Mouse (Mus musculus) lung, adult 2 months (tissue): Measurements from ENCODE around the gene Tnk1. TPM values are rescaled to one million over a fixed set of nuclear protein-coding genes. Genes with fewer than 3 reads are reported as not detected.

Experiments used
- DNase-seq: peaks from one replicate; pipeline ENCODE4 v3.0.0; 2022
- H3K4me1 ChIP-seq: fragments of 200-500 bp; 2 replicates; pipeline ENCODE4 v1.6.1; 2011; ENCODE audit warnings: low read length; ENCODE audit not compliant: control insufficient read depth, insufficient read depth
- H3K4me3 ChIP-seq: fragments of 200-500 bp; replicated peaks from 2 replicates; pipeline ENCODE3; 2011; ENCODE audit warnings: low read depth, mild to moderate bottlenecking, control low read depth, low read length; ENCODE audit errors: extremely low read depth
- CTCF ChIP-seq: fragments of 200-500 bp; IDR thresholded peaks from 2 replicates; pipeline ENCODE4 v1.5.1; 2011; ENCODE audit warnings: mild to moderate bottlenecking, low read length, control low read depth; ENCODE audit not compliant: insufficient read depth
- POLR2A ChIP-seq: fragments of 200-500 bp; IDR thresholded peaks from 2 replicates; pipeline ENCODE4 v1.6.1; 2011; ENCODE audit warnings: low read depth, mild to moderate bottlenecking, control low read depth, low read length, borderline replicate concordance; ENCODE audit errors: extremely low read depth
- WGBS: fragments of 180-500 bp; shearing (Covaris S2); methylation state at CpG from one replicate; pipeline ENCODE4 v1.1.7; 2018; 5-methylcytosine and 5-hydroxymethylcytosine counted together
- polyA plus RNA-seq: library from polyadenylated mRNA; depleted of rRNA; stranded (reverse); fragments of >200 nt; gene quantifications from 2 replicates; pipeline ENCODE4 v1.2.3, GENCODE M21; 2012; rRNA removed

The Tnk1 gene
- 14.4 and 17.4 TPM in 2 replicates for polyA plus RNA-seq

- Histone ChIP-seq H3K4me1 (peaks cover 6% of the 10 kb centered on the region), H3K4me3 (peak within 1 kb of the TSS; percentile 63)
- DNase-seq, result peak; percentile 66
- no peak for TF ChIP-seq CTCF
- peak; percentile 41; the same call in 1 of the 2 replicates for TF ChIP-seq POLR2A
- 31% methylated on average over 29 of the region's 30 CpGs for WGBS
Measured at GRCm38 (mm10) chr11:69858113-69858998, at the start of gene Tnk1. Gene Tnk1, minus strand, starts transcription at chr11:69858730.

DNA sequence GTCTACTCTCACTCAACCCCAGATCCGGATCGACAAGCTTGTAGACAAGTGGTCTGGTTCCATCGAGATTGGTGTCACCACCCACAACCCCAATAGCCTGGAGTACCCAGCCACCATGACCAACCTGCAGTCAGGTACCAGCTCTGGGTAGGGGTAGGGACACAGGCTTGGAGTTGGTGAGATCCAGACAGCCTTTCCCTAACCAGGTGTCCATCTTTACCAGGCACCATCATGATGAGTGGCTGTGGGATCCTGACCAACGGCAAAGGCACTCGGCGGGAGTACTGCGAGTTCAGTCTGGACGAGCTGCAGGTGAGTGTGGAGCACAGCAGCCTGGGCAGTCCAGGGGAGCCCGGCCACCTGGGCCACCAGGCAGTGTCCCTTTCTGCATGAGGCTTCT is 45.8 kb upstream of the Tnk1 start:
- WGBS, result 93% methylated on average over 9 of the region's 9 CpGs
- H3K4me1 ChIP-seq, result peaks cover 3% of the 10 kb centered on the region; the same call in 1 of the 2 replicates

GRCm38 (mm10) chr11:69902972-69903371 is 44.4 kb upstream of the Tnk1 start:
- Histone ChIP-seq H3K4me3 (no peak overlapping the region), H3K4me1 (peaks cover 3% of the 10 kb centered on the region; the same call in 1 of the 2 replicates)
- no peak for TF ChIP-seq CTCF
- 84% methylated on average over 13 of the region's 13 CpGs for WGBS
- no peak for DNase-seq

More for the DNA sequence above, 45.8 kb upstream of the Tnk1 start:
- H3K4me3 ChIP-seq, result no peak overlapping the region
- no peak for TF ChIP-seq CTCF
- no peak for TF ChIP-seq POLR2A
- DNase-seq, result no peak

DNA sequence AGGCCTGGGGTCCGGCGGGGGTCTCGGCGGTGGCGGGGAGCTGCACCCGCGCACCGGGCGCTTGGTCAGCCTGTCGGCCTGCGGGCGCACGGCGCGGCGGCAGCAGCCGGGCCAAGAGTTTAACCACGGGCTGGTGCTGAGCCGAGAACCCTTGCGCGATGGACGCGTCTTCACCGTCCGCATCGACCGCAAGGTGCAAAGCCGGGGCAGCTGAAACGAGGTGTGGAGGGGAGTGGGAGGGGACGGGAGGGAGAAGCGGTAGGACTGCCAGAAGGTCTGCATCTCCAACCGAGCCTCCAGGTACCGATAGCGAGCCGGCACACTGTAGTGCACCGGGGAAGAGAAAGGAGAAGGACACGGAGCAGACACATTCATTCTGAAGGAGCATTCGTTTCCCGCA is 43.5 kb upstream of the Tnk1 start:
- no peak for DNase-seq
- TF ChIP-seq POLR2A, result no peak
- no peak for TF ChIP-seq CTCF
- WGBS, result under 1% methylated on average over 39 of the region's 39 CpGs
- Histone ChIP-seq H3K4me3 (peak overlapping the region; percentile 77), H3K4me1 (peaks cover 3% of the 10 kb centered on the region; the same call in 1 of the 2 replicates)

DNA sequence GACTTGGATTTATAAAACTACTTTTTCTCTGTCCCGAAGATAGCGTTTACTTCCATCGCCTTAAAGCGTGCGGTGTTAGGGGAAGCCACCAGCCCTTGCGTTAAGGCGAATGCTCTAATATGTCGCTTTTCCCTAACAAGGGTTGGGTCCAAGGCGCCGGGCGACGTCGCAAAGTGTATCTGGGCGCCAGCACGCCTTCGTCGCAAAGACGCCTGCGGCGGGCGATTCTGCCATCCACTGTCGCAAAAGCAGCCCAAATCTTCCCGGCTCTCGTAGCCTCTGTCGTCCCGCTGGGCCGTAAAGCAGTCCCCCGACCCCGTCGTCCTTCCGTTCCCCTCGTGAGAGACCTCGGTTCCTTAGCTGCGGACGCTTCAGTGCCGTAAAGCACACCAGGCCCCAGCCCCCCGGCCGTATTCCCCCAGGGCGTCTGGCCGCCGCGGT is 42.9 kb upstream of the Tnk1 start:
- TF ChIP-seq CTCF (no peak), POLR2A (peak; percentile 89; the same call in 1 of the 2 replicates)
- under 1% methylated on average over 42 of the region's 42 CpGs for WGBS
- Histone ChIP-seq H3K4me3 (peak overlapping the region; percentile 77), H3K4me1 (peaks cover 3% of the 10 kb centered on the region; the same call in 1 of the 2 replicates)
- DNase-seq, result peak; percentile 91

DNA sequence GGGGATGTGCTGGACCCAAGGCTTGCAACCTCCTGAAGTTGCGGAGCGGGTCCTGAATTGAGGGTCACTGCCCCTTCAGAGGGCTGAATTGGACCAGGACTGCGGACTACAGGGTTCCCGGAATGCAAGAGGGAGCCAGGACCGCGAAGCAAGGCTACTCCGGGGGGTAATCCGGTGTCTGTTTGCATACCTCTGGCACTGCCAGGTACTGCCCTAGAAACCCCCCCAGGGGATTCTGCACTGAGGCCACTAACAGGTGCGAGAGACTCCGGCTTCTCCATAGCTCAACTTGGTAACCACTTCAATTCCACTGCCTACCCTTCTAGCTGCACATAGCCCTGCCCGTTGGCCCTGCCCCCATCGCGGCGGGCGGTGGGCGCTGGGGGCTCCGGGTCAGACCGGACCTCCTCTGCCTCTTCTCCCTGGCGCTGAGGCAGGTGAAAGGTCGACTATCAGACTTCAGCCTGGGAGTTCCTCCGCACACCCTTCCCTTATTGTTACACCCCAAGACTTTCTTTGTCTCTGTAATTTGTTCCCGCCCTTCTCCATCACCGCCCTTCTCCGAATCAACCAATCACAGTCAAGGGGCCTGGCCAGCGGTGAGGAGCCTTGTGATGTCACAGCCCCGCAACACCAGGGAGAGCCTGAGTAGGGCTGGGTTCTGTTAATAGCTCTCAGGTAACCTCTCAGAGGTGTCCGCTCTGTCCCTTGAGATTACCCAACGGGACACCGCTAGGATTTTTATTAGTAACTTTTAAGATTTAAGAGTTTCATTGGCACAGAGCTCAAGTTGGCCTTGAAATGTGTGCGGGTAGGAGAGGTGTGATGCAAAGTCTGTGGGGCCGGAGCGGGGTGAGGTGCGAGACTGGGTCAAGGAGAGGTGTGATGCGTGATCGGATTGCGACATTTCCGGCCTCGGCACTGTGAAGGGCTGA is 42.2 kb upstream of the Tnk1 start, which contains the start of the genes 2810408A11Rik and Neurl4:
Gene 2810408A11Rik (minus strand): TSS at position 517 of the 935 bp plus-strand sequence.
Gene Neurl4 (plus strand): TSS at position 602 of the 935 bp plus-strand sequence.
- no peak for TF ChIP-seq CTCF
- TF ChIP-seq POLR2A, result peak; percentile 74; the same call in 1 of the 2 replicates
- WGBS, result under 1% methylated on average over 38 of the region's 38 CpGs
- Histone ChIP-seq H3K4me3 (peak within 1 kb of the TSS; percentile 77), H3K4me1 (peaks cover 3% of the 10 kb centered on the region; the same call in 1 of the 2 replicates)
- peak; percentile 86 for DNase-seq

DNA sequence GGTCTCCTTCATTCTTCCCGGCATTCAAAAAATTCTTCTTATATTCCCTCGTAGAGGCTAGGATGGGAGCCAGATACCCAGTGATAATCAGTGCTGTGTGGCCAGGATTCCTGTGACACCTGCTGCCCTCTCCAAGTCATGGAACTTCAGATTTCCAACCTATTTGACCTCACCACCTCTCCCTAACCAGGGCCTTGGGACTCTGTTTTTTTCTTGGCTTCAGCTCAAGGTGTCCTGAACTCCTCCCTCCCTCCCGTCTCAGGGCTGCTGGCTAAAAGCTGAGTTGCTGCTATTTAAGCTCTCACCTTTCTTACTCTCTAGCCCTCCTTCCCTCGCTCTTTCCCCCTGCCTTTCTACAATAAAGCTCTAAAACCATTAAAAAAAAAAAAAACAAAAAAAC is 41.3 kb upstream of the Tnk1 start:
- no peak for DNase-seq
- Histone ChIP-seq H3K4me3 (no peak overlapping the region), H3K4me1 (peaks cover 3% of the 10 kb centered on the region; the same call in 1 of the 2 replicates)
- TF ChIP-seq CTCF, result no peak
- TF ChIP-seq POLR2A, result no peak
- WGBS, result 33% methylated on average over 4 of the region's 4 CpGs

DNA sequence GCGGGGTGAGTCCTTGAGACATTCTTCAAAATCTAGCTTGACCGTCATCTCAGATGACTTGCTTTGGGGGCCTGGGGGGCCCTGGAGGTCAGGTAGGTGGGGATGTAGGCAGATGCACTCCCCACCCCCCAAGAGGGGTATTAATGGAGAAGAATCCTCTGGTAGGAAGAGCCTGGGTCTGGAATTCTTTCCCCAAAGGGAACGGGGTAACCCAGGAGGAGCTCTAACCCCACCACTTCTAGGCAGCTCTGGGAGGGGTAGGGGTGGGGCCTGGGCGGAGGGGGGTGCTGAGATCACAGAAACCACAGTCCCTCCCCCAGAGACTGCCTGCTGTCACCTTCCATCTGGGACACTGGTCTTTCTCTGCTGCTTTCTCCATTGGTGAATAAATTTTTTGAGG is 36.8 kb upstream of the Tnk1 start, which contains the start of gene Acap1:
Gene Acap1 (minus strand): TSS at position 249 of the 400 bp plus-strand sequence.
- 0 out of 2 replicates have a peak, but pooled peaks cover 1% of the 10 kb centered on the region for H3K4me1 ChIP-seq
- peak within 1 kb of the TSS; percentile 54 for H3K4me3 ChIP-seq
- TF ChIP-seq POLR2A (no peak), CTCF (no peak)
- no peak for DNase-seq
- 61% methylated on average over 4 of the region's 4 CpGs for WGBS

DNA sequence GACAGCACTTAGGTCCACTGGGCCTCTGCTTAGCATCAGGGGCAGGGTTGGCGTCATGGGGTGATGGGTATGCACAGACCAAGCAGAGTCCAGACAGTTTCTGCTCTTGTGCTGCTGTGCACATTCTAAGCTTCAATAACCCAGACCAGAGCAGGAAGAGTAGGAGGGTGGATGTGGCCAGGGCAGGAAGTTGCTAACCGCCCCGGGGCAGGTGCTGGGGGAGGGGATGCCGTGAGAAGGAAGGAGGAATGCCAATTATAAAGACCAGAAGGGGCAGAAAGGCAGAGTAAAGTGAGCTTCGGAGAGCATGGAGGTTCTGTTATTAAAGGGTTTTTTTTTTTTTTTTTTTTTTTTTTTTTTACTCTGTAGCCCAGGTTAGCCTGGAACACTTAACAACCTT is 36.1 kb upstream of the Tnk1 start:
- TF ChIP-seq POLR2A, result no peak
- no peak for TF ChIP-seq CTCF
- WGBS, result 66% methylated on average over 5 of the region's 5 CpGs
- peak overlapping the region; percentile 54 for H3K4me3 ChIP-seq
- DNase-seq, result no peak
- H3K4me1 ChIP-seq, result no peaks in the 10 kb centered on the region
